Mouse (Mus musculus): Measurements from ENCODE around the gene Rbfox2. TPM values are rescaled to one million over a fixed set of nuclear protein-coding genes. Genes with fewer than 3 reads are reported as not detected.

The Rbfox2 gene
- polyA plus RNA-seq, 1 experiment: 6.6 TPM

GRCm38 (mm10) chr15:77110452-77110851, 196.4 kb downstream of the Rbfox2 start:
- Histone ChIP-seq H3K36me3 (ENCODE audit: control insufficient read depth, insufficient read depth, low read length) (no peaks in the 10 kb centered on the region), H3K27ac (ENCODE audit: insufficient read depth, low read length) (no peak overlapping the region), H3K4me3 (ENCODE audit: extremely low read depth, insufficient read depth, insufficient read length) (no peak overlapping the region), H3K4me1 (ENCODE audit: control insufficient read depth, insufficient read depth, insufficient read length) (no peaks in the 10 kb centered on the region), H3K27me3 (ENCODE audit: control insufficient read depth, insufficient read depth, low read length) (no peaks in the 10 kb centered on the region)
- DNase-seq (ENCODE audit: low read depth in 1 of 2, low spot score in 2 of 2): no peak
- 84% methylated on average over 11 of the region's 11 CpGs for WGBS
- no peak for TF ChIP-seq POLR2A (IDR thresholded peaks at IDR 0.05; ENCODE audit: low read depth, low read length)
- TF ChIP-seq CTCF (IDR thresholded peaks at IDR 0.05; ENCODE audit: extremely low read depth, insufficient read depth, insufficient read length, insufficient replicate concordance): no peak

GRCm38 (mm10) chr15:77107169-77107908, 199.5 kb downstream of the Rbfox2 start:
- WGBS: 79% methylated on average over 10 of the region's 10 CpGs
- DNase-seq (ENCODE audit: low read depth in 1 of 2, low spot score in 2 of 2): no peak
- Histone ChIP-seq H3K4me1 (ENCODE audit: control insufficient read depth, insufficient read depth, insufficient read length) (no peaks in the 10 kb centered on the region), H3K27ac (ENCODE audit: insufficient read depth, low read length) (no peak overlapping the region), H3K27me3 (ENCODE audit: control insufficient read depth, insufficient read depth, low read length) (no peaks in the 10 kb centered on the region), H3K4me3 (ENCODE audit: extremely low read depth, insufficient read depth, insufficient read length) (no peak overlapping the region), H3K36me3 (ENCODE audit: control insufficient read depth, insufficient read depth, low read length) (no peaks in the 10 kb centered on the region)
- TF ChIP-seq CTCF (IDR thresholded peaks at IDR 0.05; ENCODE audit: extremely low read depth, insufficient read depth, insufficient read length, insufficient replicate concordance): no peak
- no peak for TF ChIP-seq POLR2A (IDR thresholded peaks at IDR 0.05; ENCODE audit: low read depth, low read length)

DNA sequence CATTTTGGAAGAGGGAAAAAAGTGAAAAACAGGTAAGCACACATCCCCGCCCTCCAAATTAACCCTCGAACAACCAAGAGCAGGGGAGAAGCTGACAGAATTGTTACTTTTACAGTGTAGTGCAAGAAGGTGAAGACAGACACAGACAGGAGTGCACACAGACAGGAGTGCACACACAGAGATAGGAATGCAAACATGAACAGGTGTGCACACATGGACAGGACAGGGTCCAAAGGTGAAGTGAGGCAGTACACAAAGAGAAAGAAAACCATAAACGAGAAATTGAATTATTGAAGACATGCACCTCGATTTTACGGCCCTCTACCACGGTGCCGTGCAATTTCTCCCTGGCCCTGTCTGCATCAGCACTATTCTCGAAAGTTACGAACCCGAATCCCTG, 201.5 kb downstream of the Rbfox2 start:
- Histone ChIP-seq H3K27ac (ENCODE audit: insufficient read depth, low read length) (no peak overlapping the region), H3K4me3 (ENCODE audit: extremely low read depth, insufficient read depth, insufficient read length) (no peak overlapping the region), H3K27me3 (ENCODE audit: control insufficient read depth, insufficient read depth, low read length) (no peaks in the 10 kb centered on the region), H3K36me3 (ENCODE audit: control insufficient read depth, insufficient read depth, low read length) (no peaks in the 10 kb centered on the region), H3K4me1 (ENCODE audit: control insufficient read depth, insufficient read depth, insufficient read length) (no peaks in the 10 kb centered on the region)
- DNase-seq (ENCODE audit: low read depth in 1 of 2, low spot score in 2 of 2): no peak
- TF ChIP-seq POLR2A (IDR thresholded peaks at IDR 0.05; ENCODE audit: low read depth, low read length): no peak
- TF ChIP-seq CTCF (IDR thresholded peaks at IDR 0.05; ENCODE audit: extremely low read depth, insufficient read depth, insufficient read length, insufficient replicate concordance): no peak
- 94% methylated on average over 10 of the region's 10 CpGs for WGBS

DNA sequence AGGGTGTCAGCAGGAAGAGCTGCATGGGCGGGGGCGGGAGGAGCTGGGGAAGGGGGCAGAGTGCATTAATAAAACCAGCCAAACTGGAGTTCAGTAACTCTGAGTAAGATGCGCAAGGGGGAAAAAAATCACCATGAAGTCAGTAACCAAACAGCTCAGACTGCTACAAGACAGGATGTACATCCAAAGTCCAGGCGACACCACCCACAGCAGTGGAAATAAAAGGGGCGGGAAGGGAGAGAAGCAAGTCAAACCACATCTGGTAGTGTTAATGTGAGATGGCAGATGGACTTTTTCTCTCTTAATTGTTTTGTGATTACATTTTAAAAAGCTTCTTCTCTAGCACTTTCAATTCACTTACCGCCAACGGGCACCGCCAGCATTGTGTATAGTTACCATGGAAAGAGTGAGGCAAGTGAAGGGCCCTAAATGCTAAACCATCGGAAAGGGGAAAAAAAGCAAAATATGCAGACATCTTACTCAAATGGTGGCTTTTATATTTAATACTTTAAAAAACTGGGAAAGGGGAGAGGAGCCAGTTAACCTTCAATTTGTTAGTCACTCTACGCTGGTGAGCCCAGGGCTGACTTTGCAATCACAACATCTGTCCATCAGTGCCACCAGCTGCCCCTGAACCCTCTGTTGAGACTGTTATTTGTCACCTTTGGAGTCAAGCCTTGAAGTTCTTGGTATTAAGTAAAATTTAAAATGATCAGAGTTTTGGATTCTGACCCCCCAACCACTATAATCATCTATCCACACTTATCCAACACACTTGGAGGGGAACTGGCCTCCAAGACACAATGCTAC, 202.2 kb downstream of the Rbfox2 start:
- no peaks in the 10 kb centered on the region for H3K36me3 ChIP-seq (ENCODE audit: control insufficient read depth, insufficient read depth, low read length)
- H3K4me1 ChIP-seq (ENCODE audit: control insufficient read depth, insufficient read depth, insufficient read length): no peaks in the 10 kb centered on the region
- no peak overlapping the region for H3K27ac ChIP-seq (ENCODE audit: insufficient read depth, low read length)
- no peak for DNase-seq (ENCODE audit: low read depth in 1 of 2, low spot score in 2 of 2)
- 90% methylated on average over 10 of the region's 10 CpGs for WGBS
- no peaks in the 10 kb centered on the region for H3K27me3 ChIP-seq (ENCODE audit: control insufficient read depth, insufficient read depth, low read length)
- H3K4me3 ChIP-seq (ENCODE audit: extremely low read depth, insufficient read depth, insufficient read length): no peak overlapping the region
- no peak for TF ChIP-seq CTCF (IDR thresholded peaks at IDR 0.05; ENCODE audit: extremely low read depth, insufficient read depth, insufficient read length, insufficient replicate concordance)
- no peak for TF ChIP-seq POLR2A (IDR thresholded peaks at IDR 0.05; ENCODE audit: low read depth, low read length)

DNA sequence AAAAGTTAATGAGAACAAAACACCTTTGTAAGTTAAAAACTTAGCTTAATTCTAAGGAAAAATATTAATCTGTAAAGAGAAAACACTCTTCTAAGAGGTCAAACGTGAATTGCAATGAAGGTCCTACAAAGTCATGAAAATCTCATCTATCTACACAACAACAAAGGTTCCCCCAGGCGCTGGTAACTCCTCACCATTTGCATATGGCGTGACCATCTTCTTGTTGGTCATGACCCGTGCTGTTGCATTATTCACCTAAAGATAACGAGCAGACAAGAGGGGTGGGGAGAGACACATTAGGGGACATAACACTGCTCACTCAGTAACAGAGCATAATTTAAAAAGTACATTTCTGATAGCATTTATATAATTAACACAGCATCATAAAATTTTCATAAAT, 204.1 kb downstream of the Rbfox2 start:
- Histone ChIP-seq H3K36me3 (ENCODE audit: control insufficient read depth, insufficient read depth, low read length) (no peaks in the 10 kb centered on the region), H3K4me3 (ENCODE audit: extremely low read depth, insufficient read depth, insufficient read length) (no peak overlapping the region), H3K4me1 (ENCODE audit: control insufficient read depth, insufficient read depth, insufficient read length) (no peaks in the 10 kb centered on the region), H3K27ac (ENCODE audit: insufficient read depth, low read length) (no peak overlapping the region), H3K27me3 (ENCODE audit: control insufficient read depth, insufficient read depth, low read length) (no peaks in the 10 kb centered on the region)
- no peak for DNase-seq (ENCODE audit: low read depth in 1 of 2, low spot score in 2 of 2)
- WGBS: 89% methylated on average over 5 of the region's 5 CpGs
- TF ChIP-seq POLR2A (IDR thresholded peaks at IDR 0.05; ENCODE audit: low read depth, low read length) (no peak), CTCF (IDR thresholded peaks at IDR 0.05; ENCODE audit: extremely low read depth, insufficient read depth, insufficient read length, insufficient replicate concordance) (no peak)

DNA sequence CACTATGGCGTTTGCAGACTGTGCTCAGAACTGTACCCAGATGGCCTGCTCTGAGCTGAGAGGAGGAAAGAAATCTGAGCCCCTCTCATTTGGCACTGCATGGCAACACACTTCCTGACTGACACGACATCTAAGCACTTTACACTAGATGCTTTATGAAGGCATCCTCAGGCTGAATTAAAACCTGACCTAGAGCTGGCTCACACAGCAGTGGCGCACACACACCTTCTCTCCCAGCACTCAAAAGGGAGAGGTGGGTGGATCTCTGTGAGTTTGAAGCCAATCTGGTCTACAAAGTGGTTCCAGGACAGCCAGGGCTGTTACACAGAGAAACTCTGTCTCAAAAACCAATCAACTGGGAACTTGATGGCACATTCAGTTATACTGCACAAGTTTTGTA, 207.0 kb downstream of the Rbfox2 start:
- DNase-seq (ENCODE audit: low read depth in 1 of 2, low spot score in 2 of 2): no peak
- 73% methylated on average over 3 of the region's 3 CpGs for WGBS
- H3K4me1 ChIP-seq (ENCODE audit: control insufficient read depth, insufficient read depth, insufficient read length): no peaks in the 10 kb centered on the region
- H3K27me3 ChIP-seq (ENCODE audit: control insufficient read depth, insufficient read depth, low read length): no peaks in the 10 kb centered on the region
- no peak overlapping the region for H3K4me3 ChIP-seq (ENCODE audit: extremely low read depth, insufficient read depth, insufficient read length)
- no peak for TF ChIP-seq CTCF (IDR thresholded peaks at IDR 0.05; ENCODE audit: extremely low read depth, insufficient read depth, insufficient read length, insufficient replicate concordance)
- no peak for TF ChIP-seq POLR2A (IDR thresholded peaks at IDR 0.05; ENCODE audit: low read depth, low read length)
- no peaks in the 10 kb centered on the region for H3K36me3 ChIP-seq (ENCODE audit: control insufficient read depth, insufficient read depth, low read length)
- no peak overlapping the region for H3K27ac ChIP-seq (ENCODE audit: insufficient read depth, low read length)

DNA sequence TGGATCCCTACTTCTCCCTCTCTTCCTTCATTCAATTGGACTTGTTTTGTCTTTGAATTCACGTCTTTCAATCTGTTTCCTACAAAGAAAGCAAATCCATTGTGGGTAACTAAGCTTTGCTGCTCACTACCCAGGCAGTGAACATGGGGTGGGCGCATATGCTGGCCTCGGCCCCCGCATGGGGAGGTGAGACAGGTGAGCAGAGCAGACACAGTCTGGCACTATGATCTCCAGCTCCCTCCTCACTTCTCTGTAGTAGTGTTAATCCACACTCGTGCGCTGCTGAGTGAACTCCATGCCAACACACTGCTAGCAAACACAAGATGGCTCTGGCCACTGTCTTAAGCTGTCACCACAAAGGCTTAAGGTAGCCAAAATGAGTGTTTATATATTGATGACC, 209.4 kb downstream of the Rbfox2 start:
- TF ChIP-seq CTCF (IDR thresholded peaks at IDR 0.05; ENCODE audit: extremely low read depth, insufficient read depth, insufficient read length, insufficient replicate concordance) (no peak), POLR2A (IDR thresholded peaks at IDR 0.05; ENCODE audit: low read depth, low read length) (no peak)
- H3K27me3 ChIP-seq (ENCODE audit: control insufficient read depth, insufficient read depth, low read length): no peaks in the 10 kb centered on the region
- H3K36me3 ChIP-seq (ENCODE audit: control insufficient read depth, insufficient read depth, low read length): no peaks in the 10 kb centered on the region
- WGBS: 88% methylated on average over 6 of the region's 6 CpGs
- no peak for DNase-seq (ENCODE audit: low read depth in 1 of 2, low spot score in 2 of 2)
- H3K27ac ChIP-seq (ENCODE audit: insufficient read depth, low read length): no peak overlapping the region
- H3K4me3 ChIP-seq (ENCODE audit: extremely low read depth, insufficient read depth, insufficient read length): no peak overlapping the region
- H3K4me1 ChIP-seq (ENCODE audit: control insufficient read depth, insufficient read depth, insufficient read length): no peaks in the 10 kb centered on the region
